Mouse (Mus musculus): ENCODE measurements around the gene Gm2001.
"Not testable (repeated sequence)": the region's sequence is repeated elsewhere in the genome, so short reads cannot be mapped to it uniquely, and the experiment has no call there.

DNA sequence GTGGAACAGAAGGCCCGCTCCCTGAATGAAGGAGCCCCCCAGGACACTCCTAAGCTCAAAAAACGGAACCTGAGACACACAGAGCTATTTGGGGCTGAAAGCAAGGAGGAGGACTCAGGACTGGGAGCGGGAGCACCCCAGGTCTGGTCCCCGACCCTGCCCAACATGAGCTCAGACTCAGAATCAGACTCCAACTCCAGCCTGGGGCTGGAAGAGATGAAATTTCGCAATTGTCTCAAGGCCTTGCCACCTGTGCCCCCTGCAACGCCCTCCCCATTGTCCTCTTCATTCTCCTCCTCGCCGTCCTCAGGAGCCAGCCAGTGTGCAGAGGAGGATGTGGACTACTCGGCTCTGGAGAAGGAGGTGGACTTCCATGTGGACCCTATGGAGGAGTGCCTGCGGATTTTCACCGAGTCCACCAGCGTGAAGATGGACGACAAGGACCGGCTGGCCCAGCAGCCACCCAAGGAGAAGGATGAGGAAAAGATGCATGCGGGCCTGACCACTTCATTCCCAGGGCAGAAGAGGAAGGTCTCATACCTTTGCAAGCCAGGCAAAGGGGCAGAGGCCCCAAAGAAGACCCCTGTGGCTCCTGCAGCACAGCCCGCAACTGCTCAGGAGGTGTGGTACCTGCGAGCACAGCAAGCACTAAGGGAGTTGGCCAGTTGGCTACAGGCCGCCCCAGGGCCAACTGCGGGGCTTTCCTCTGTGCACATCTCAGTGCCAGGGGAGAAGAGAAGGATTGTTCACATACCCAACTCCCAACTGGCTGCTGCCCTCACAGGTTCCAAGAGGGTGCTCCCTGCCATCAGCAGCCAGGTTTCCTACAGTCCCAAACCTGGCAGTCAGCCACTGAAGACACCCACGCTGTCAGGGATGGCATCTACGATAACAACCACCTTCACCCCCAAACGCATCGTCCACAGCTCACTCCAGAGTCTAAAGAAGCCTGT, 19.9 kb upstream of the Gm2001 start:
- not testable (repeated sequence) for TF ChIP-seq CTCF (IDR thresholded peaks at IDR 0.05; ENCODE audit: low read depth); EP300 (optimal IDR thresholded peaks at IDR 0.05)

Data from stomach, postnatal 0 days (tissue).